Mouse (Mus musculus) small intestine, adult 2 months (tissue): ENCODE measurements around the gene Nqo2.

ENCODE experiments used
- CTCF ChIP-seq: fragments of 200-500 bp; IDR thresholded peaks from 2 replicates; pipeline ENCODE4 v1.5.1; 2012; ENCODE audit warnings: low read depth, mild to moderate bottlenecking, control low read depth, inconsistent platforms, low read length, moderate library complexity, mixed read lengths; ENCODE audit not compliant: insufficient replicate concordance, insufficient read length; ENCODE audit errors: extremely low read depth
- POLR2A ChIP-seq: fragments of 200-500 bp; IDR thresholded peaks from 2 replicates; pipeline ENCODE4 v1.6.1; 2012; ENCODE audit warnings: low read depth, mild to moderate bottlenecking, control low read depth, inconsistent platforms, low read length, moderate library complexity

- TF ChIP-seq CTCF, result no peak
- TF ChIP-seq POLR2A, result no peak
Measured at GRCm38 (mm10) chr13:33956571-33957421, 7.7 kb upstream of the Nqo2 start.
